Mouse (Mus musculus): ENCODE results near the gene Vars.

GRCm38 (mm10) chr17:35015296-35015695 lies 14.5 kb downstream of the Vars start:
- TF ChIP-seq GATA1 (IDR thresholded peaks at IDR 0.05; ENCODE audit: borderline replicate concordance, low read length): no peak
- no peak for TF ChIP-seq TAL1 (conservative IDR thresholded peaks at IDR 0.05; ENCODE audit: low read depth, low read length)
- TF ChIP-seq CTCF (IDR thresholded peaks at IDR 0.05; ENCODE audit: low read depth, low read length): no peak
- TF ChIP-seq POLR2AphosphoS5 (IDR thresholded peaks at IDR 0.05; ENCODE audit: insufficient replicate concordance, low read depth, low read length): no peak
- TF ChIP-seq GATA2 (IDR thresholded peaks at IDR 0.05; ENCODE audit: borderline replicate concordance, low read depth, low read length): no peak
